Mouse (Mus musculus) embryonic fibroblast, embryonic 13.5 days (primary cell): ENCODE results near the gene Ckm.

Source experiments
- CTCF ChIP-seq: IDR thresholded peaks from 2 replicates; pipeline ENCODE4 v1.5.1; 2011; ENCODE audit warnings: mild to moderate bottlenecking, control low read depth, low read length, moderate library complexity, borderline replicate concordance; ENCODE audit not compliant: insufficient read depth
- POLR2A ChIP-seq: IDR thresholded peaks from 2 replicates; pipeline ENCODE4 v1.6.1; 2011; ENCODE audit warnings: low read depth, mild to moderate bottlenecking, control low read depth, low read length, moderate library complexity

DNA sequence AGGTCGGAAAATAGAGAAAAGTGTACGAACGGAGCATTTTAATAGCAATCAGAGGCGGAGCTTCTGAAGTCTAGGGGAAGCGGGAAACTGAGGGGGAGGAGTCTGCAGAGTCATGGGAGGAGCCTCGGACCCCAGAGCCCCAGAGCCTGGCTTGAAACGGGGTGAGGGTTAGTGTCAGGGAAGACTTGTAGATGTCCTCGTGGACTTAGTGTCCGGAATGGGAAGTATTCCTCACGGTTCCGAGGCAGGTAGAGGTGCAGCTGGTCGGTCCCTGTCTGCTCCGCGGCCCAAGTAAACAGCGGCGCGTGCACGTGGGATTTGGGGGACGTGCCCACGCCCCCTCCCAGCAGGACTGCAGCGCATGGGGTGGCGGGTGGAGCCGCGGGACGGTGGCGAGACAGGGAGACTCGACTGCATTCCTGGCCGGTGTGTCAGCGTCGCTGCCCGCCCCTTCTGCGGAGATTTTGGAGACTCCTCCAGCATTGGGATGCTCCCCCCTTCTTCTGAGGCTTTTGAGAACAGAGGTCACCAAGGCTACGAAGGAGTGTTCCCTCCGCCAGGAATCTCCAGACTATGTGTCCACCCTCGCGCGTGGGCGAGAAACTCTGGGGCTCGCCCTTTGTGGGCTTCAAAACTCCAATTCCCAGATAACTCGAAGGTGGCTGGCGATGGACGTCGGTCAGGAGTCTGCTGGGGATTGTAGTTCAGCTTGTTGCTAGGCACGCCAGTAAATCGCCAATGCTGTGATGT is 44.5 kb upstream of the Ckm start:
- TF ChIP-seq POLR2A (peak; percentile 67), CTCF (no peak)
